Mouse (Mus musculus) intestine, postnatal 0 days (tissue): ENCODE measurements around the gene Hoxc6. TPM values are rescaled to one million over a fixed set of nuclear protein-coding genes. Genes with fewer than 3 reads are reported as not detected.

ENCODE experiments used
- ATAC-seq: fragments of 200-750 bp; cut with Nextera tagmentation; 2 replicates; pipeline ENCODE4 v1.8.0; 2017; ENCODE audit warnings: mild to moderate bottlenecking, moderate TSS enrichment, moderate library complexity
- H3K27ac ChIP-seq: fragments of 300-500 bp; sonication (generic); 2 replicates; pipeline ENCODE4 v1.5.1; 2014; ENCODE audit warnings: mild to moderate bottlenecking, low read depth, low read length, moderate library complexity
- H3K27me3 ChIP-seq: fragments of 300-500 bp; sonication (generic); replicated peaks from 2 replicates; pipeline ENCODE4 v1.6.1; 2014; ENCODE audit warnings: low read length, mixed read lengths; ENCODE audit not compliant: control insufficient read depth, insufficient read depth
- H3K36me3 ChIP-seq: fragments of 300-500 bp; sonication (generic); 2 replicates; pipeline ENCODE4 v1.6.1; 2014; ENCODE audit warnings: mild to moderate bottlenecking, moderate library complexity; ENCODE audit not compliant: control insufficient read depth, insufficient read depth
- H3K4me1 ChIP-seq: fragments of 300-500 bp; sonication (generic); replicated peaks from 2 replicates; pipeline ENCODE4 v1.6.1; 2014; ENCODE audit warnings: antibody characterized with exemption, low read length, mixed read lengths; ENCODE audit not compliant: control insufficient read depth, insufficient read depth
- H3K4me2 ChIP-seq: fragments of 300-500 bp; sonication (generic); replicated peaks from 2 replicates; pipeline ENCODE4 v1.6.1; 2014; ENCODE audit warnings: low read depth, mild to moderate bottlenecking, moderate library complexity
- H3K4me3 ChIP-seq: fragments of 300-500 bp; sonication (generic); 2 replicates; pipeline ENCODE4 v1.5.1; 2014; ENCODE audit warnings: low read depth, low read length
- H3K9ac ChIP-seq: fragments of 300-500 bp; sonication (generic); 2 replicates; pipeline ENCODE4 v1.6.1; 2014; ENCODE audit warnings: mild to moderate bottlenecking, low read depth, low read length
- H3K9me3 ChIP-seq: fragments of 300-500 bp; sonication (generic); 2 replicates; pipeline ENCODE4 v1.6.1; 2016; ENCODE audit warnings: mixed run types; ENCODE audit not compliant: control insufficient read depth
- CTCF ChIP-seq: sonication (generic); IDR thresholded peaks from 2 replicates; pipeline ENCODE4 v1.5.1; 2016; ENCODE audit warnings: low read depth, mild to moderate bottlenecking, control low read depth, antibody characterized with exemption, moderate library complexity
- WGBS: fragments of 180-500 bp; shearing (Covaris S2); extraction: QIAGEN DNeasy Blood & Tissue Kit; methylation state at CpG from one replicate; pipeline ENCODE4 v1.1.7; 2014; 5-methylcytosine and 5-hydroxymethylcytosine counted together
- polyA plus RNA-seq: library from polyadenylated mRNA; unstranded; fragments of >200 nt; fragmentation: Nextera tagmentation; extraction: Ambion mirVana; gene quantifications from 2 replicates; pipeline ENCODE4 v1.2.1, GENCODE M21; 2015

Hoxc6 gene
- polyA plus RNA-seq, 1 experiment from 2014 or later: 3.5 TPM

DNA sequence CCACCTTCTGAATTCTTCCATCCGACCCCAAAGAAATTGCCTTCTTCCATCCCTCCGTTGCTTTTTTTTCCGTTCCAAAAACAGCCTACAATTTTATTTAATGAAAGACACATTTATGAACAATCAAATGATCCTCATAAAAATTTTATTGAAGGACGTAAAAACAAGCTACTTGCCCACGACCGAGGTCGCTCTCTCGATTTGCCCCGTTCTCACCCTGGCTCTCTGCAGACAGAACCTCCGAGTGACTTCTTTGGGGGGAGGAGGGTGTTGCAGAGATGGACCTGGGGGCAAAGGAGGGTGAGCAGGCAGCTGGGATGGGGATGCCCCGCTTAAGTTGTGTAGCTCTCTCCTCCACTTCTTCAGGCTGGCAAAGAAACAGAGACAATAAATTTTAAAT, 17.7 kb upstream of the Hoxc6 start:
- TF ChIP-seq CTCF: no peak
- 8% methylated on average over 11 of the region's 11 CpGs for WGBS
- no peak overlapping the region for H3K27ac ChIP-seq
- 0 out of 2 replicates have a peak, but pooled peaks cover 3% of the 10 kb centered on the region for H3K4me1 ChIP-seq
- H3K9me3 ChIP-seq: no peaks in the 10 kb centered on the region
- no peak overlapping the region for H3K4me2 ChIP-seq
- H3K9ac ChIP-seq: no peak overlapping the region
- no peak overlapping the region for H3K4me3 ChIP-seq
- H3K27me3 ChIP-seq: peaks cover 99% of the 10 kb centered on the region
- no peaks in the 10 kb centered on the region for H3K36me3 ChIP-seq
- ATAC-seq: no peak

DNA sequence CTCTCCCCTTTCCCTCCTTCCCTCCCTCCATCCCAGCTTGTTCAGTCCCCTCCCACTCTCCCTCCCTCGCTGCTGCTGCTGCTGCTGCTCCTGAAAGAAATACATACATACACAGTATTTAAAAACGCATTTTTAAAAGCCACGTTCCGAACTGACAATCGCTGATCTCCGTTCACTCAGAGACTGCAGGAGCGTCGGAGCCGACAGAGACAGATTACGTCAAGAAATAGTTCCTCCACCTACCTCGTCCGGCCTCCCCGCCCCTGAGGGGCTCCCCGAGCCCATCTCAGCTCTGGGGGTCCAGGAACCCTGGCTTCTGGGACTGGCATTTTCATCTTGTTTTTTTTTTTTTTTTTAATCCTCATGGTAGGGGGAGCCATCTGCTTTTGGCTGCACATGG, 17.1 kb upstream of the Hoxc6 start:
- Histone ChIP-seq H3K4me3 (peak overlapping the region; percentile 25), H3K27me3 (peaks cover 99% of the 10 kb centered on the region), H3K4me2 (peak overlapping the region; percentile 52), H3K4me1 (0 out of 2 replicates have a peak, but pooled peaks cover 3% of the 10 kb centered on the region), H3K36me3 (no peaks in the 10 kb centered on the region), H3K27ac (no peak overlapping the region), H3K9me3 (no peaks in the 10 kb centered on the region), H3K9ac (no peak overlapping the region)
- ATAC-seq: no peak
- TF ChIP-seq CTCF: no peak
- 3% methylated on average over 14 of the region's 14 CpGs for WGBS

DNA sequence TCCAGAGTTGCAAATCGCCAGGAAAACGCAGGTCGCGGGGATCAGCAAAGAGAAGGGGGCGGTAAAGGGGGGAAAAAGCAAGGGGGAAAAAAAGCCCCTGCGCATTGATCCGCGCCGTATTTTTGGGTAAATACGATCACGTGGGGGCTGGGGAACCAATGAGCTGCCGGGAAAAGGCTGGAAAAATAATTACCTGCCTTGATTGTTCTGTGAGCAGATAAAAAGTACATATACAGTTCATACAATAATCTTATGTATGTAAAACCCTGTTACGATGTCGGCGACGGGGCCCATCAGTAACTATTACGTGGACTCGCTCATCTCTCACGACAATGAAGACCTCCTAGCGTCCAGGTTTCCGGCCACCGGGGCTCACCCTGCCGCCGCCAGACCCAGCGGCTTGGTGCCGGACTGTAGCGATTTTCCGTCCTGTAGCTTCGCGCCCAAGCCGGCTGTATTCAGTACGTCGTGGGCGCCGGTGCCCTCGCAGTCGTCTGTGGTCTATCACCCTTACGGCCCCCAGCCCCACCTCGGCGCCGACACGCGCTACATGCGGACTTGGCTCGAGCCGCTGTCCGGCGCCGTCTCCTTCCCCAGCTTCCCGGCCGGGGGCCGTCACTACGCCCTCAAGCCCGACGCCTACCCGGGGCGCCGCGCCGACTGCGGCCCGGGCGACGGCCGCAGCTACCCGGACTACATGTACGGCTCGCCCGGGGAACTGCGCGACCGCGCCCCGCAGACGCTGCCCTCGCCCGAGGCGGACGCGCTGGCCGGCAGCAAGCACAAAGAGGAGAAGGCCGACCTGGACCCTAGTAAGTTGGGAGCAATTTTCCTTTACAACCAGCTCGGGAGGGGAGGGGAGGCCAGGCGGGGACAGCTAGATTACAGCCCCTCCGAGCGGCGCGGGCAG, 16.4 kb upstream of the Hoxc6 start:
- ATAC-seq: no peak
- Histone ChIP-seq H3K27ac (no peak overlapping the region), H3K9me3 (no peaks in the 10 kb centered on the region), H3K4me3 (peak overlapping the region; percentile 25), H3K4me1 (0 out of 2 replicates have a peak, but pooled peaks cover 3% of the 10 kb centered on the region), H3K9ac (peak overlapping the region; percentile 31; the same call in 1 of the 2 replicates), H3K36me3 (no peaks in the 10 kb centered on the region), H3K27me3 (peaks cover 99% of the 10 kb centered on the region), H3K4me2 (peak overlapping the region; percentile 52)
- no peak for TF ChIP-seq CTCF
- WGBS: under 1% methylated on average over 88 of the region's 88 CpGs

- WGBS: 6% methylated on average over 12 of the region's 12 CpGs
- H3K4me3 ChIP-seq: no peak overlapping the region
- H3K36me3 ChIP-seq: no peaks in the 10 kb centered on the region
- H3K4me2 ChIP-seq: no peak overlapping the region
- H3K27ac ChIP-seq: no peak overlapping the region
- H3K27me3 ChIP-seq: peaks cover 99% of the 10 kb centered on the region
- TF ChIP-seq CTCF: no peak
- H3K9me3 ChIP-seq: no peaks in the 10 kb centered on the region
- no peak overlapping the region for H3K9ac ChIP-seq
- H3K4me1 ChIP-seq: 0 out of 2 replicates have a peak, but pooled peaks cover 3% of the 10 kb centered on the region
- no peak for ATAC-seq
These were observed 14.3 kb upstream of the Hoxc6 start for GRCm38 (mm10) chr15:102983716-102984115.

- peaks cover 99% of the 10 kb centered on the region for H3K27me3 ChIP-seq
These were observed 13.5 kb upstream of the Hoxc6 start for GRCm38 (mm10) chr15:102984521-102984920.

DNA sequence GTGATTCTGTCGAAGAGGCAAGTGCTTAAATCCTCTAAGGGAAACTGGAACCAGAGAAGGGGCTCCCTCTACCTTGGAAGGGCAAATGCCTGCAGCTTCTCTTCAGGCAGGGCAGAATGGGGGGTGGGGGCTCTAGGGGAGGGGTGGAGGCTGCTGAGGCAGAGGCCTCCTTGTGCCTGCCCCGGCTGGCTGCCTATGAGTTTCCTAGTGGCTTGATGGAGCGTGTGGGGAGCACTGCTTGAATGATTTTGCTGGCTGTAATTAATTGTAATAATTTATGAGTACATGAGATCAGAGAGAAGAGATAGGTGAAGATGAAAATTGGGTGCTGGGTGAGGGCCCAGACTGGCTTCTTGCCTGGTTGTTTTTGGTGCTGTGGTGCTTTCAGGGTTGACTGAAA, 13.1 kb upstream of the Hoxc6 start:
- Histone ChIP-seq H3K27ac (no peak overlapping the region), H3K27me3 (peaks cover 99% of the 10 kb centered on the region), H3K9me3 (no peaks in the 10 kb centered on the region), H3K4me3 (no peak overlapping the region), H3K36me3 (no peaks in the 10 kb centered on the region), H3K9ac (no peak overlapping the region), H3K4me2 (no peak overlapping the region), H3K4me1 (0 out of 2 replicates have a peak, but pooled peaks cover 3% of the 10 kb centered on the region)
- WGBS: 24% methylated on average over 3 of the region's 3 CpGs
- TF ChIP-seq CTCF: no peak
- ATAC-seq: no peak

More at GRCm38 (mm10) chr15:102984521-102984920, 13.5 kb upstream of the Hoxc6 start:
- H3K4me2 ChIP-seq: no peak overlapping the region
- H3K36me3 ChIP-seq: no peaks in the 10 kb centered on the region
- H3K9ac ChIP-seq: no peak overlapping the region
- no peak for TF ChIP-seq CTCF
- H3K4me3 ChIP-seq: no peak overlapping the region
- 7% methylated on average over 10 of the region's 10 CpGs for WGBS
- no peaks in the 10 kb centered on the region for H3K9me3 ChIP-seq
- H3K27ac ChIP-seq: no peak overlapping the region
- H3K4me1 ChIP-seq: 0 out of 2 replicates have a peak, but pooled peaks cover 3% of the 10 kb centered on the region
- ATAC-seq: no peak
